Mouse (Mus musculus) megakaryocyte, embryonic 14.5 days (primary cell): Measurements from ENCODE around the gene Atp6v1g2.

ENCODE experiments used
- FLI1 ChIP-seq: IDR thresholded peaks from 2 replicates; pipeline ENCODE4 v1.6.1; 2012; ENCODE audit warnings: low read length, inconsistent platforms, mixed read lengths
- GATA1 ChIP-seq: IDR thresholded peaks from 3 replicates; pipeline ENCODE4 v1.6.1; 2012; ENCODE audit warnings: mixed read lengths, low read length, inconsistent platforms, borderline replicate concordance

DNA sequence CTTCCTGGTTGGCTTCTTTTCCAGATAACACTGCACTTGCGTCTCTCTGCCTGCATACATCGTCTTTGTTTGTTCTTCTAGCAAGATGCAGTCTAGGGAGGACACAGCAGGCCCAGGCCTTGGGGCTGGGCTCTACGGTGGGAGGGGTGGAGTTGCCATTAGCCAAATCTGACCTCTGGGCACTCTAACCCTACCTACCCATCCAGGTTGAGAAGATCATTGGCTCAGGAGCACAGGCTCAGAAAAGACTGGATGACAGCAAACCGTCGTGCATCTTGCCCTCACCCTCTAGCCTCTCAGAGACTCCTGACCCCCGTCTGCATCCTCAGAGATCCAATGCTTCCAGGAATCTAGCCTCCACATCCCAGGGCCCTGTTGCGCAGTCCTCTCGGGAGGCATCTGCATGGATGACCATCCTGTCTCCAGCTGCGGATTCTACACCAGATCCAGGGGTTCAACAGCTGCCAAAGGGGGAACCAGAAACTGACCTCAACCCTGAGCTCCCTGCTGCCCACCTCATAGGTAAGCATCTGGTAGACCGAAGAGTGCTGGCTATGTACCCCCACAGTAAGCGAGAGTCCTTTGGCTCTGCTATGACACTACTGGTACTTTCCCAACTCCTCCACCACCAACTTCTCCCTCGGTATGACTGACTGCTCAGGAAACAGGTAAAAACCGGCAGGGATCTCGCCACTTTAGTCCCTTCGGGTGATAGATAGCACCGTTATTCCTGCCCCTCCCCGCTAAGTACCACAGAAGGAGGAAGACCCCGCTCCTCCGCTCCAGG, 38.4 kb upstream of the Atp6v1g2 start:
- no peak for TF ChIP-seq GATA1
- no peak for TF ChIP-seq FLI1
